Mouse (Mus musculus) inflammation-experienced regulatory T-cells, adult 6 months (primary cell): Measurements from ENCODE around the gene Cyfip2. TPM values are rescaled to one million over a fixed set of nuclear protein-coding genes. Genes with fewer than 3 reads are reported as not detected.

Source experiments
- ATAC-seq: one replicate; pipeline ENCODE4 v1.8.0; 2017
- polyA plus RNA-seq, 3 experiments: library from polyadenylated mRNA; unstranded; fragments of 100-300 nt; shearing (Covaris generic); gene quantifications; one replicate each; pipeline ENCODE4 v1.2.1; 2017

Cyfip2 gene
- polyA plus RNA-seq, 3 experiments from 2014 or later, result 64.0 to 82.6 (median 70.0) TPM

DNA sequence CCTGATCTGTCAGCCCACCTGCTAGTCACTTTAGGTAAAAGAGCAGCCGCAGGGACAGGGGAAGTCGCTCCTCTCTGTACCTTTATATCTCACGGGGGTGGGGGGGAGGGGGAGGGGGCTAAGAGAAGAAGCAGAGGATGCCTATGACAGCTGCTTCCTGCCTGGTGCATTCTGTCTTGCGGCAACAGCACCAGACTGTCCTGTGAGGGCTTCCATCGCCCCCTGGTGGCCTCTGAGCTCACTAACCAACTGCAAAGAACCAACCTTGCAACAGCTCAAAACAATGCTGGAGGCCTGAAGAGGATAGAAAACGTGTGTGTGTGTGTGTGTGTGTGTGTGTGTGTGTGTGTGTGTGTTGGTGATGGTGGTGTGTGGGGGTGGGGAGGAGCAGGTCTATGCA is 37.4 kb downstream of the Cyfip2 start:
- peak; percentile 96 for ATAC-seq

DNA sequence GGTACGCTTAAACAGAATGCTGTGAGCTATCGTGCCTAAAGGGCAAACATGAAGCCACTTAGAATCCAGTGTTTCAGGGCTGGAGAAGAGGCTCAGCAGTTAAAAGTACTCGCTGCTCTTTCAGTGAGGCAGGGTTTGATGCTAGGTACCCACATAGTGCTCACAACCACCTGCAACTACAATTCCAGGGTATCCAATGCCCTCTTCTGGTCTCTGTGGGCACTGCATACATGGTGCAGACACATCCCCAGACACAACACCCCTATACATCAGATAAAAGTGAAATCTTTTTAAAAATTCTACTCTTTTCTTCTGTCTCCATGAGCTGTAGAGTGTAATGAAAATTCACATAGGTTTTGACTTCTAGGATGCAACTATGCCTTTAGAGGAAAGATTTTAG is 38.7 kb downstream of the Cyfip2 start:
- ATAC-seq, result no peak

DNA sequence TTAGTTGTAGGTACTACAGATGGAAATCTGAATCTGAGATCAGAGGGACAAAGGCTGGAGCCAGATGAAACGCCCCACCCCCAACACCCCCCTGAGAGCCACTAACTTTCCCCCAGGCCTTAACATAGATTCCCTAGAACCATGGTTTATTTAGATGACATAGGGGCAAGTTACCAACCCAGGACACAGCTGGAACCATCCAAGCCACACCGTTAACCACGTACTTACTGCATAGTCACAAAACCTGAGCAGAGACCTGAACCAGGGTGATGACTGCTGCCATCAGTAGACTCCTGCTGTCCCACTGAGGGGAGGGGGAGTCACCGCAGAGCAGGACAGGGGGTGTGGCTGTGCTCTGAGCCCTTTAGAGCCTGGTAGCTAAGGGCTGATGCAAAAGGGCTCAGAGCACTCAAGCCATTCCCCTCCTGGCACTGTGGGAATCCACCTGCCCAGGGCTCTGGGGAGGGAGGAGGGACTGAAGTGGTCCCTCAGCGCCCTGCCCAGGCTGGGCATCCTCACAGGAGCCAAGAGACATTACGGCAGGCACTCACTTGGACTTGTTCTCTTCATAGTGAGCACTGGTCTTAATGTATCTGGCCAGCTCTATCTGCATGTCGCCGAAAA is 40.5 kb downstream of the Cyfip2 start:
- no peak for ATAC-seq

- no peak for ATAC-seq
These were observed 42.8 kb downstream of the Cyfip2 start for GRCm38 (mm10) chr11:46269893-46270292.

- ATAC-seq, result no peak
These were observed 43.3 kb downstream of the Cyfip2 start for GRCm38 (mm10) chr11:46269391-46269790.

GRCm38 (mm10) chr11:46268991-46269390 is 43.7 kb downstream of the Cyfip2 start:
- peak; percentile 71 for ATAC-seq

GRCm38 (mm10) chr11:46265031-46265786 is 47.5 kb downstream of the Cyfip2 start:
- no peak for ATAC-seq

DNA sequence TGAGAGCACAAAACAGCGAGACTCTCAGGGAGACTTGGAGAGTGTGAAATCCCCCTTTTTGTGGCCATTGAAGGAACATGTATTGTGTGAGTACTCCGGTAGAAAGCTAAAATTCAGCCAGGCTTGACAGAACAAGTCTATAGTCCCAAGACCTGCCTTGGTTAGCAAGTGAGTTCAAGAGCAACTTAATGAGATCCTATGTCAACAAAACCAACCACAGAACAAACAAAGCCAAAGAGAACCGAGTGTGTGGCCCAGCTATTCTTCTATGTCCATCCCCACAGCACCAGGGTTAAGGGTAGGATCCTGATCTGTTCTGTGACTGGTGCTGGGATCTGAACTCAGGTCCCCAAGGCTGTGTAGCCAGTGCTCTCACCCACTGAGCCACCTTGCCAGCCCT is 48.1 kb downstream of the Cyfip2 start:
- ATAC-seq, result no peak

- no peak for ATAC-seq
These were observed 49.4 kb downstream of the Cyfip2 start for GRCm38 (mm10) chr11:46263291-46263690.

DNA sequence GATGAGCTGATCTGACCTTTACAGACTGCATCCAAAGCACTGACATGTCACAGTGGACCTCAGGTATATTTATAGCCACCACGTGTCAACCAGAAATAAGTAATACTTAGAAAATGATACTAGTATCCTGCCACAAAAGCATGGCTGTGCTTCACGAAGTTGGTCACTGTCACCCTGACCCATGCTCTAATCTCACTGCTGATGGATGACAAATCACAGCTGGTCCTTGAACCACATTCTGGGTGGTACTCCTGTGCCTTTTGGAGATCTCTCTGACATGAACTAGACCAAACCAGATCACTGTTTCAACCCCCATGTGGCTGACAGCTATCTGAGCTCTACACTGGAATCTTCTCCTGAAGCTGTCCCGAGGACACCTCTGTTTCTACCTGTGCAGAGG is 49.8 kb downstream of the Cyfip2 start:
- ATAC-seq, result no peak

DNA sequence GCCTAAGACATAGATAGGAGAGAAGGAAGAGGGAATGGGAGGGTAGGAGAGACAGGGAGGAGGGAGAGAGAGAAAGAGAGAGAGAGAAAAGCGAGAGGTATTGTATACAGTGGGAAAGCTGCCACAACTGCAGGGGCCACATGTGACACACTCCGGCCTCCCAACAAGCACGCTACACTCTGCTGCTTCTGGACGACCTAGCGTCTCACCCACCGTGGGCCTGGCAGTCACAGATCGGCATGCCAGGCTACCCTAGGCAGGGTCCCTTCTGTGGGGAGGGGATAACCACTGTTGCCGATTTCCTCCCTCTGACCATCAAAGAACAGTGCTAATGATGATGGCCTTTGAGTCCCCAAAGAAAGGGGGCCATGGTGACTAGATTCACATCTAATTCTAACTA is 53.9 kb downstream of the Cyfip2 start:
- no peak for ATAC-seq

GRCm38 (mm10) chr11:46258207-46258606 is 54.5 kb downstream of the Cyfip2 start:
- no peak for ATAC-seq

- ATAC-seq, result no peak
These were observed 57.4 kb downstream of the Cyfip2 start for GRCm38 (mm10) chr11:46255291-46255690.

DNA sequence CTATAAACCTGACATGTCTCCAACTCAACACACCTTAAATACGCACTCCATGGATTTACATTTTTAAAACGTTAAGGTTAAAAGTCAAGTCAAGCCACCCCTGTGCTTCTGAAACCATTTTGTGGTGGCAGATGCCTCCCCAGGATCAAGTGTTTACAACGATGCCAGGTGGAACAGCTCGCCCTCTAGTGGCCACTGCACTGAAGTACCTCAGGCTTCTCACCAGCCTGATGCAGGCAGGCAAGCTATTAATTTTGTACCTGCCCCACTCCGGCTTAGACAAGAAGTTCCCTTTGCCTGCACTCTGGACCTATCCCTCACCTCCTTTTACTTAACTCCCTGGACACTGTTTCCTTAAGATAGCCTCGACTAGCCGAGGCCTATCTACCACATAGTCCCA is 60.7 kb downstream of the Cyfip2 start:
- ATAC-seq, result peak; percentile 63

- ATAC-seq, result no peak
These were observed 64.3 kb downstream of the Cyfip2 start for GRCm38 (mm10) chr11:46248352-46248751.

DNA sequence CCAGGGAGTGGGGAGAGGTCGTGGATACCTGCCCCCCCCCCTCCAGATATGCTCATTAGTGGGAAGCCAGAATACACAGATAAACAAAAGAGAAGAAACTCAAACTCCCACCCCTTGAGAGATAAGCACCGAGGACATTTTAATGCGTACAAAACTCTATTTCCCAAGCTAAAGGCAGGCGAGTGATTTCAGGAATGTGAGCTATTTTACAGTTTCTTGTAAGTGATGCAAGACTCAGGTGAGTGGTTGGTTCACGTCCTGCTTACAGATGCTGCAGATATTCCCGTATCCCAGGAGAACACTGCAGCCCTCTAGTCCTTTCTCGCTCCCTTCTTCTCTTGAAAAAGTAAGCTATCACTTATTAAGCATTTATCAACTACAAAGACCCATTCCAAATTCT is 66.3 kb downstream of the Cyfip2 start:
- no peak for ATAC-seq

DNA sequence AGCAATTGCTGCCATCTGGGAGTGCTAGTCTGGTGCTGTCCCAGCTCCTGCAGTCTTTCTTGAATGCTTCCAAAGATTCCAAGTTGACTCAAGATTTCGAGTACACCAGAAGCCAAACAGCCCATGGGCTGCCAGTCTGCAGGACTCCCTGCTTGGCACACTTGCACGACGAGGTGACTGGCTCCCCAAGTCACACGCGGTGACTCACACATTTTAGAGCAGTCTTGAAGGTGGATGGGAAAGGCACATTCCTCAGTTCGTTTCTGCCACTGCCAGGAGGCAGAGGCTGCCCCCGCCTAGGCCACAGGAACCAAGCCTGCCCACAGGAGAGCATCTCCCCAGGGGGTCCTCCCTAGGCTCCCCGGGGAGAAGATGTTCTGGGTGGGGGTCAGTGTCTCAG is 66.7 kb downstream of the Cyfip2 start:
- ATAC-seq, result no peak

DNA sequence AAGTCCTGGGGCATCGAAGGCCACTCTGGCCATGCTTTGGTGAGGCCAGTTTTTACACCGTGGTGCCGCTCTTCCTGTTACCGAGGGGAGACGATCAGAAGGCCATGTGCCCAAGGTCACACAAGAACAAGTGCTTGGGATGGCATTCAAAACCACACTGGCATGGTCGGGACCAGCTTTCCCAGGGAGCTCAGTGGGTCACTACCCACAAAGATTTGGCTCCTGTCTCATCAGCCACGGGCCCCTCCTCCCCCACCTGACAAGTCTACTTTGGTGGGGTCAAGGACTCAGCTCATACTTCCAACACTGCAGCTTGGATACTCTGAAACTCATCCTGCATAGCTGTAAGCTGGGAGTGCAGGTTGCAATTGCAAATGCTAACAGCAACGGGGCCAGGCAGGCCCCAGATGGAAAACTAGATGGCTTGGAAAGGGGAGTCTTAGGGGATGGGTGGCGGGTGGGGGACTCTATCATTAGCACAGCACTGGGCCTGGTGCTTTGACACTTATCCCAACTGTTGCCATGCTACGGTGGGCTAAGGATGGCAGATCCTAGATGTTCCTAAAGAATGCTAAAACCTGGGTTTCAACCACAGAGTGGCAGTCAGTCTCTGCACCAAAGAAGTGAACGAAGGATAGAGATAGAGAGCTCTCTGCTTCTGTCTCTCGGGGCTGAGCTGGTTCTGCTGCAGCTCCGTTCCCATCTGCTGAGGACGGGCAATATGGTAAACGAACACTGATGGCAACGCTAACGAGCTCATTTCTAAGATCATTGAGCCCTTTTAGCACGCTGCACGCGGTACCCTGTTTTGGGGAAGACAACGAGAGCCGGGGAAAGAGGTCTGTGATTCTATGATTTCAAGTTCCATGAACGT is 67.7 kb downstream of the Cyfip2 start:
- no peak for ATAC-seq

GRCm38 (mm10) chr11:46241985-46242384 is 70.7 kb downstream of the Cyfip2 start:
- no peak for ATAC-seq

DNA sequence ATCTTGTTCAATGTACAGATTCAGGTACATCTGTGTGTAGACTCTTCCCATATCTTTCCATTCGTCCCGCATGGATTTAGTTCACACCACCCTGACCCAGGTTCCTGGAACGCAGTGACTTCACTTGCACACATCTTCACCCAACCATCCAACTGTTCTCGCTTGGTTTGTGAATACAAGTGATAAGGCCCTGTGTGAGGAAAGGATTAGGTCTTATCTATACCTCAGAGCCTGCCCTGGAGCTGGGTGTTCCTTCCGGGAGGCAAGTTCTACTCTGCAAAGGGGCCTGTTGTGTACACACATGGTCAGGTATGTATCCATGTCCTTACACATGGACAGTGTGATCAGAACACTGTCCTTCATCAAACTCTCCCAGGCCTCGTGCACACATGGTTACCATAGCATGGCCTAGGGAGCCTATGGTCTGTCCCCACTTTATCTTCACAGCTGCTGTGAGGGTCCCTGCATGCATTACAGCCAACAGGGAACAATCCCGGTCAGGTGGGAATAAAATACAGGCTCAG is 71.4 kb downstream of the Cyfip2 start:
- ATAC-seq, result no peak

DNA sequence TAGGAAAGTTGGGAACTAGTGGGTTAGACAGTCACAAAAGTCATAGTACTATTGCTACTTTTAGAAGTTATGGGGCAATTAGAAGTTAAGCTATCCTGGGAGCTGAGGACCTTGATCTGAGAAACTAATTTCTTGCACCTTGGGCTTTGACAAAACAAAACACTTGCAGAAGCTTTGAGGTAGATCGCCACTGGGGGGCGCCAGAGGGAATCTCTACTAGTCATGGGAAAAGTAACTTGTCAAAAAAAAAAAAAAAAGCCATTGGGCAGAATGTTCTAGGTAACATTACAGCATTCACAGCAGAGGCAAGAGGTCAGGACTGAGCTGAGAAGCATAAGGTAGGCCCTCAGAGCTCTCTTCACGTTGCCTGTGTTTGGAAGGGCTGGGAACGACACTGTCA is 75.7 kb downstream of the Cyfip2 start:
- ATAC-seq, result no peak

DNA sequence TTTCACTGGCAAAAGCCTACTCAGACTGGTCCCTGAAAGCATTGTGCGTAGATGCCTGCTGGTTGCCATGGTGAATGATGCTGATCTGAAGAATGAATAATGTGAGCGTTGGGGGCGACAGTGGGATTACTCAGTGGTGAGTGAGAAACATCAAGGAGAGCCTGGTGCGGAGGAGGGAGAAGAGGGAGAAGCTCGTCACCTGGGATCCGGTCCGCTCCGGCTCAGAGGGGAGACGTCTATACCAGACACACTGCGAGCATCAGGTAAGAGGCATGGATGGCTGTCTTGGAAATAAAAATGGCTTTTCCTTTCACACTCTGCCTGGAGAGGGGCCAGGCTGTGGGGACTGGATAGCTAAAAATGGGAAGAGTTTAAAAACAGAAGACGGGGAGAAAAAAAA is 77.3 kb downstream of the Cyfip2 start, which contains the start of gene Fndc9:
Gene Fndc9, plus strand, starts transcription at position 198 of the 400 bp plus-strand sequence.
- no peak for ATAC-seq

- no peak for ATAC-seq
These were observed 78.7 kb downstream of the Cyfip2 start for GRCm38 (mm10) chr11:46233966-46234365.
